Mouse (Mus musculus) intestine, postnatal 0 days (tissue): ENCODE results near the gene D430041D05Rik. TPM values are rescaled to one million over a fixed set of nuclear protein-coding genes. Genes with fewer than 3 reads are reported as not detected.
A peak's percentile ranks its signal among the peaks of the same experiment; 100 is the strongest.
"Not testable (repeated sequence)": the region's sequence is repeated elsewhere in the genome, so short reads cannot be mapped to it uniquely, and the experiment has no call there.

Experiments
- ATAC-seq: fragments of 200-750 bp; cut with Nextera tagmentation; 2 replicates; pipeline ENCODE4 v1.8.0; 2017; ENCODE audit warnings: mild to moderate bottlenecking, moderate TSS enrichment, moderate library complexity
- H3K27ac ChIP-seq: fragments of 300-500 bp; sonication (generic); 2 replicates; pipeline ENCODE4 v1.5.1; 2014; ENCODE audit warnings: mild to moderate bottlenecking, low read depth, low read length, moderate library complexity
- H3K27me3 ChIP-seq: fragments of 300-500 bp; sonication (generic); replicated peaks from 2 replicates; pipeline ENCODE4 v1.6.1; 2014; ENCODE audit warnings: low read length, mixed read lengths; ENCODE audit not compliant: control insufficient read depth, insufficient read depth
- H3K36me3 ChIP-seq: fragments of 300-500 bp; sonication (generic); 2 replicates; pipeline ENCODE4 v1.6.1; 2014; ENCODE audit warnings: mild to moderate bottlenecking, moderate library complexity; ENCODE audit not compliant: control insufficient read depth, insufficient read depth
- H3K4me1 ChIP-seq: fragments of 300-500 bp; sonication (generic); replicated peaks from 2 replicates; pipeline ENCODE4 v1.6.1; 2014; ENCODE audit warnings: antibody characterized with exemption, low read length, mixed read lengths; ENCODE audit not compliant: control insufficient read depth, insufficient read depth
- H3K4me2 ChIP-seq: fragments of 300-500 bp; sonication (generic); replicated peaks from 2 replicates; pipeline ENCODE4 v1.6.1; 2014; ENCODE audit warnings: low read depth, mild to moderate bottlenecking, moderate library complexity
- H3K4me3 ChIP-seq: fragments of 300-500 bp; sonication (generic); 2 replicates; pipeline ENCODE4 v1.5.1; 2014; ENCODE audit warnings: low read depth, low read length
- H3K9ac ChIP-seq: fragments of 300-500 bp; sonication (generic); 2 replicates; pipeline ENCODE4 v1.6.1; 2014; ENCODE audit warnings: mild to moderate bottlenecking, low read depth, low read length
- H3K9me3 ChIP-seq: fragments of 300-500 bp; sonication (generic); 2 replicates; pipeline ENCODE4 v1.6.1; 2016; ENCODE audit warnings: mixed run types; ENCODE audit not compliant: control insufficient read depth
- CTCF ChIP-seq: sonication (generic); IDR thresholded peaks from 2 replicates; pipeline ENCODE4 v1.5.1; 2016; ENCODE audit warnings: low read depth, mild to moderate bottlenecking, control low read depth, antibody characterized with exemption, moderate library complexity
- WGBS: fragments of 180-500 bp; shearing (Covaris S2); extraction: QIAGEN DNeasy Blood & Tissue Kit; methylation state at CpG from one replicate; pipeline ENCODE4 v1.1.7; 2014; 5-methylcytosine and 5-hydroxymethylcytosine counted together
- polyA plus RNA-seq: library from polyadenylated mRNA; unstranded; fragments of >200 nt; fragmentation: Nextera tagmentation; extraction: Ambion mirVana; gene quantifications from 2 replicates; pipeline ENCODE4 v1.2.1, GENCODE M21; 2015

The D430041D05Rik gene
- polyA plus RNA-seq, 1 experiment from 2014 or later = 0.05 TPM

DNA sequence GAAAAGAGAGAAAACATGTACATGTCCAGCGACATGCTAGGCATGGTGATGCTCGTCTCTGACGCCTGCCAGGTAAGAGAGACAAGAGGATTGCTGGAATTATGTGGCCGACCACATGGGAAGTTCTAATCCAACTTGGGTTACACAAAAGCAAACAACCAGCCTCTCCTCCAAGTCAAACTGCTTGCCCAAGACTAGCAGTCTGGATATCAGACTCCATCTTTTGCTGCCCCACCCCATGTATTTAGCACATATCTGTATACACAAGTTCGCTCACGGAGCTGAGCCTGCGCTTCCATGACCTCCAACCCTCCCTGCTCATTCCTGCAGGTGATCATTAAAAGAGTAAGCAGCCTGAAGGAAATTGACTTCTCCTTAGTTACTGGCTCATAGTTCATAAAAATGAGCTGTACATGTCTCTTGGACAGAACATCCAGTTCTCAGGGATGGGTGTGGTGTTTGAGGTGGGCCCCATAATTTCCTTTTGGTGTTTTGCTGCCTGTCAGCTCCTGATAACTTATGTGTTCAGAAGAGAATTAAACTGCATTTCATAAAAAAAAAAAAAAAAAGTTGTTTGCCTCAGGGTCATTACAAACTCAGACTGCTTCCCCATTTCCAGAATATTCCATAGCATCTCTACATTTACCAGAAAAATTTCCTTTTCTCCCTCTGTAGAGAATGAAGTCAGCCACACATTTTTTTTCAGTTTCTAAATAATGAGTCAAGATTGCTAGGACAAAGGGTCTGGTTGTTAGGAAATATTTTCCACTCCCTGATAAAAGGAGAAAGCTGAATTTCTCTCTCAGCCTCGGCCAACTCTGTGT, 288.9 kb downstream of the D430041D05Rik start:
- no peak for TF ChIP-seq CTCF
- ATAC-seq = peak; percentile 68
- Histone ChIP-seq H3K9me3 (no peaks in the 10 kb centered on the region), H3K4me1 (no peaks in the 10 kb centered on the region; the same call in 1 of the 2 replicates), H3K27ac (peak overlapping the region; percentile 82), H3K4me3 (peak overlapping the region; percentile 58), H3K4me2 (peak overlapping the region; percentile 98), H3K9ac (peak overlapping the region; percentile 79; the same call in 1 of the 2 replicates), H3K27me3 (no peaks in the 10 kb centered on the region), H3K36me3 (no peaks in the 10 kb centered on the region)
- WGBS = 52% methylated on average over 8 of the region's 8 CpGs

DNA sequence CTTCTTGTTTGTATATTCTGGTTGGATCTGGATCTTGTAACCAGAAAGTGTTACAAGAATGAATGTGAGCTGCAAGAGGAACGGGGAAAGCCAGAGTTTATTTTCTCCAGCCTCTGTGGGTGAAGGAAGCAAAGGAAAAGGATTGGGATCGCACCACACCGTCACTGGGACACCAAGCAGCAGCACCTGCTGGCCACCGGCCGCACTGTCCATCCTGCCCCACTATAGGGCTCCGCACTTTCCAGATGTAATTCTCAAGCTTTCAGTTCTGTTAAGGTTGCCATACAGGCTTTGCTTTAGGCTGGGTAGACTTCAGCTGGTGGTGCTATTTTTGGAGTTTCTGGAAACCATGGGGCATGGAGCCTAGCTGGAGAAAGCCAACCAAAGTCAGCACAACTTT, 290.5 kb downstream of the D430041D05Rik start:
- Histone ChIP-seq H3K9me3 (no peaks in the 10 kb centered on the region), H3K4me1 (no peaks in the 10 kb centered on the region; the same call in 1 of the 2 replicates), H3K36me3 (no peaks in the 10 kb centered on the region), H3K4me2 (no peak overlapping the region), H3K9ac (no peak overlapping the region), H3K27me3 (no peaks in the 10 kb centered on the region), H3K4me3 (no peak overlapping the region), H3K27ac (0 out of 2 replicates have a peak overlapping the region, but pooled peaks have one; percentile 3)
- ATAC-seq = no peak
- 61% methylated on average over 6 of the region's 6 CpGs for WGBS
- TF ChIP-seq CTCF = peak; percentile 52

DNA sequence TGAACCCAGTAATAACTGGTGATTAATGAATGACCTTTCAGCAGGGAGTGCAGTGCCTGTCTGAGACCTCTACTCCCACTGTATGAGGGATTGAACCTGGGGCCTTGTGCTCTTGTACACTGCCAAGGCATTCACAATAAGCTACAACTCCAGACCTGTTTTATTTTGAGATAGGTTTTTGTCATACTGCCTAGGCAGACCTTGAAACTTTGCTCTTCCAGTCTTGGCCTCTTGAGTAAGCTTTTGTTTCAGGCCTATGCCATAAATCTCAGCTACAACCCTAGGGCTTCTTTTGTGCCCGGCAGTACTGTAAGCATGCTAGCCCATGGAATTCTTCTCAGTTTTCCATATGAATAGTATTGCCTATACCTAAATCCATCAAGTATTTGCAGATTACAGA, 291.7 kb downstream of the D430041D05Rik start:
- no peak overlapping the region for H3K4me3 ChIP-seq
- H3K36me3 ChIP-seq = no peaks in the 10 kb centered on the region
- H3K27ac ChIP-seq = no peak overlapping the region
- WGBS = 47% methylated on average over 1 of the region's 1 CpGs
- no peak overlapping the region for H3K9ac ChIP-seq
- no peaks in the 10 kb centered on the region for H3K9me3 ChIP-seq
- no peak for ATAC-seq
- H3K4me1 ChIP-seq = no peaks in the 10 kb centered on the region; the same call in 1 of the 2 replicates
- TF ChIP-seq CTCF = no peak
- no peak overlapping the region for H3K4me2 ChIP-seq
- no peaks in the 10 kb centered on the region for H3K27me3 ChIP-seq

DNA sequence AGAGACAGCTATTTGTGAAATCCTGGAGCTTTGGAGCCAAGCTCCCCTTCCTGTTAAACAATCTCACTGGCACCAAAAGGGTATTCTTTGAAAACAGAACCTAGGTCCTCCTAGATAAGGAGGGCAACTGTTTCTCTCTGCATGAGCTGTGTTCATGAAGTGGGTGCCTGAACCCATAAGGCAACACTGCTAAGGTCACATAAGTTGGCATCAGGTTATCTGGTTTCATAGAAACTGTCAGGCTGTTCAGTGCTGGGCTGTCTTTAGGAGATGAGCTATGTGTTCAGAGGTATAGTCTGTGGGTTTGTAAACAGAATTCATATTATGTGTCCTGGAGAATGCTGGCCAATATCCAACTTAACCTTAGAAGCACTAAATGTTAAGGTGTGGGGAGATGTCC, 293.6 kb downstream of the D430041D05Rik start:
- ATAC-seq, H3K27ac ChIP-seq, H3K9ac ChIP-seq, H3K4me3 ChIP-seq, H3K9me3 ChIP-seq, H3K4me2 ChIP-seq, H3K4me1 ChIP-seq, H3K27me3 ChIP-seq, H3K36me3 ChIP-seq: not testable (repeated sequence)

DNA sequence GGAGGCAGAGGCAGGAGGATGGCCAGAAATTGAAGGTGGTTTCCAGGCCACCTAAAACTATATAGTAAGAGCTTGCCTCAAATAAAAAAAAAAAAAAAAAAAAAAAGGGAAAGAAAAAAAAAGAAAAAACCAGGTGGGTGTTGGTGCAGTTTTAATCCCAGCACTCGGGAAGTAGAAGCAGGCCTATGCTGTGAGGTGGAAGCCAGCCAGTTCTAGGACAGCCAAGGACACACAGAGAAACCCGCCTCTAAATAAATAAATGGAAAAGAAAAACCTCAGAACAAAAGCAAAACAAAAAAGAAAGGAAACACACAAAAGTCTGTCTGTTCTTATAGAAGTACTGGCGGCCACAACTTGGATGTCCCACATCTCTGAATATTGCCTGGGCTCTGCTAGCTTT, 295.9 kb downstream of the D430041D05Rik start:
- no peak overlapping the region for H3K9ac ChIP-seq
- TF ChIP-seq CTCF = no peak
- WGBS = 86% methylated on average over 3 of the region's 3 CpGs
- H3K27ac ChIP-seq = no peak overlapping the region
- H3K4me3 ChIP-seq = no peak overlapping the region
- H3K9me3 ChIP-seq = no peaks in the 10 kb centered on the region
- no peak overlapping the region for H3K4me2 ChIP-seq
- ATAC-seq = no peak
- H3K36me3 ChIP-seq = peaks cover 3% of the 10 kb centered on the region; the same call in 1 of the 2 replicates
- no peaks in the 10 kb centered on the region for H3K4me1 ChIP-seq
- H3K27me3 ChIP-seq = no peaks in the 10 kb centered on the region

DNA sequence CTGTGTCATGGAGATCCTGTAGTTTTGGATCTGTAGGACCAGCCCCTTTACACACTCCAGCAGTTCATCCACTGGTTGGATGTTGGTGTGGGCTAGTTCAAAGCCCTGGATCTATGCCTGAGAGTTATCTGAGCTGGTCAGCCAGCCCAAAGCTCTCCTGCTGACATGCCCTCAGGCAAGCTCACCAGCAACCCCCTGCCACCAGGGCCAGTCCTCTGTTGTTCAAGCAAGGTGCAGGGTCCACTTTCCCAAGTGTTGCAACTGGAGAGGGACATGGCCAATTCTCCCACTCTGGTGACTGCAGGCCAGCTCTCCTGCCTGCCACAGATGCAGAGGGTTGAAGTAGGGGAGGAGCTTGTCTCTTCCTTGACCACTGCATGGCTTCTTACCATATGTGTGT, 297.2 kb downstream of the D430041D05Rik start:
- ATAC-seq, H3K4me3 ChIP-seq, H3K9ac ChIP-seq: not testable (repeated sequence)

DNA sequence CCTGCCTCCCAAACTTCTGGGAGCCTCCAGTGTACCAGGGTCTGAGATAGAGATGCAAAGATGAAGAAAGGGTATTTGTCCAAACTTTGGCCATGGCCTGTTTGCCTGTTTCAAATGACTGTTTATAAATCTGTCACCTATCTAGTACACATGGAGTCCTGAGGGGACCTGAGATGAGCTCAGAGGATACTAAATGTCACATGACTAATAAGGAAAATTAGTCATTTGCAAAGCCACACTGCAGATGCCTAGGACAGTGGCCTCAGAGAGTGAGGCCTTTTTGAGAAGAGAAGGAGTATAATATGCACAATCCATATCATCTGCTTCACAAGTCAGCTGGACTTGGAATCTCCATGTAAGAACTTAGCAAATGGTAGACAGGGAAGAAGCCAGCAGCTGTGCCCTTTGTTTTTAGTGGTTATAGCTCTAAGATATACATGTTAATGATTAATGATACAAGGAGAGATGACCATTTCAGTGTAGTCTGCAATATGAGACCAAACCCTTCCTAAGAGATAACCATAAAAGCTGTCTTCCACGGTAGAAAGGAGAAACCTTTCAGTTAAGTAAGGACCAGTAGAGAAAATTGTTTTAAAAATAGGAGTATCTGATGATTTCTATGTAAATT, 299.5 kb downstream of the D430041D05Rik start:
- not testable (repeated sequence) for H3K36me3 ChIP-seq, H3K27ac ChIP-seq, H3K9ac ChIP-seq, H3K27me3 ChIP-seq, H3K9me3 ChIP-seq, H3K4me3 ChIP-seq, H3K4me1 ChIP-seq, H3K4me2 ChIP-seq
- no CpG with 5 or more reads among the region's 1 CpGs for WGBS
- ATAC-seq = peak; percentile 71

More for the DNA sequence above, 297.2 kb downstream of the D430041D05Rik start:
- H3K27ac ChIP-seq, H3K4me2 ChIP-seq, H3K36me3 ChIP-seq, H3K4me1 ChIP-seq, H3K27me3 ChIP-seq, H3K9me3 ChIP-seq: not testable (repeated sequence)
